Mouse (Mus musculus): ENCODE results near the gene Pir. TPM values are rescaled to one million over a fixed set of nuclear protein-coding genes. Genes with fewer than 3 reads are reported as not detected.

Pir gene
- total RNA-seq, 2 experiments from 2014 or later, result 4.9 to 7.2 TPM

GRCm38 (mm10) chrX:164330351-164330750, 61.2 kb downstream of the Pir start:
- no peak for DNase-seq
- intact Hi-C loops (cut with DNase I), result no loop called here

GRCm38 (mm10) chrX:164330766-164331165, 61.6 kb downstream of the Pir start:
- no peak for DNase-seq
- intact Hi-C loops (cut with DNase I), result no loop called here

DNA sequence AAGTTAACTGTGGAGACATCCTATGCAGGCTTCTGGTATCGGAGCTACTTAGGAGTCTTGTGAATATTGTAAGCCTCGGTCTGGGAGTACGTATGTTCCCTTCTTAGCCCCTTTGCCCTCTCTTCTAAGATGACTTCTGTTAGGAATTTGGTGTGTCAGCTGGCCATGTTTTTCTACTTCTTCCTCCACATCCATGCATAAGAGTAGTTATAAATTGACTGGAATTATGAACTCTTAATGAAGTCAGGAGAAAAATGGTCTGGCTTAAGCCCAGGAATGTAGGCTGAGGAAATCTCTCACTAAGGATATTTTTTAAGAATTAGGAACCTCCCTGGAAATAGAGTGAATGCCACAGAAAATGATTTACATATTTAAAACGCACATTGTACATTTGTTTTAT, 69.4 kb downstream of the Pir start:
- no peak for DNase-seq
- intact Hi-C loops (cut with DNase I), result no loop called here

DNA sequence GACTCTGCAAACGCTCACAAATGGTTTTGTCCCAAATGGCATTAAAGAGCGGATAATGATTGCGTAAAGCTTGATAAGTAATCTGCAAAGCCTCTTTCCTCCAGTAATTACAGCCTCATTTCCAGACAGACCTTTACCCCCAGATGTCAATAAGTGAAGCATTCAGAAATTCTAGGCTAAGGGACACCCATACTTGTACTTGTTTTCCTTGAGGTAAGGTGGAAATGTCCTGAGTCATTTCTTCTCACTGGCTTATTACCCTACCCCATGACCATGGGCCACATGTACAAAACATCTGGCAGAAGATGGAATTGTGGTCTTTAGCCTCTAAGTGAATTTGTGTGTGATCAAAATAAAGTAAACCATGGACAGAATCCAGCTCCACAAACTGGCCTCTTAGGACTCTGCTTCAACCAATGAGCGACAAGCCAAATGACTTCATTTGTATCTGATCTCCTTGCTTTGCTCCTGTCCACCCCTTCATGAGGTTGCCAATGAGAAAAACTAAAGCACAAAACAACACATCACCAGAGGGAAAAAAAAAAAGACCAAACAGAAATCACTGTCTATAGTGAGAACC, 76.3 kb downstream of the Pir start:
- intact Hi-C loops (cut with DNase I), result no loop called here
- no peak for DNase-seq

DNA sequence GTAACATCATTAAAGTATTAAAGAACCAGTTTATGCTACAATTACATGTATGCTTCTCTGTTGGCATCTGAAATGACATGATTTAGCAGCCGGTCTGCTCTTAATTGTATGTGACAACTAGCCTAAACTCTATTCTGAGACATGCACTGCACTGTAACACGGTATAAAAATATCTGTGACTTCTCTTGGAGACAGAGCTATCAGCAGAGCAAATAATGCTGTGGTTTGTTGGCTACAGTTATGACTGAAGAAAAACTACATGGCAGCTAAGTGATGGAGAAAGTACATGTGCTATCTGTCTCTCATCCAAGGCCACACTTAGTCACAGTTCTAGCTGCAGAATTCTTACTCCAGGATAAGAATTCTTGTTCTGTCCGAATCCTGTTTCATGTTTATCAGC, 79.8 kb downstream of the Pir start:
- no peak for DNase-seq
- intact Hi-C loops (cut with DNase I), result no loop called here

- no peak for DNase-seq
- intact Hi-C loops (cut with DNase I), result no loop called here
Observed at GRCm38 (mm10) chrX:164365153-164365865, 96.1 kb downstream of the Pir start.

DNA sequence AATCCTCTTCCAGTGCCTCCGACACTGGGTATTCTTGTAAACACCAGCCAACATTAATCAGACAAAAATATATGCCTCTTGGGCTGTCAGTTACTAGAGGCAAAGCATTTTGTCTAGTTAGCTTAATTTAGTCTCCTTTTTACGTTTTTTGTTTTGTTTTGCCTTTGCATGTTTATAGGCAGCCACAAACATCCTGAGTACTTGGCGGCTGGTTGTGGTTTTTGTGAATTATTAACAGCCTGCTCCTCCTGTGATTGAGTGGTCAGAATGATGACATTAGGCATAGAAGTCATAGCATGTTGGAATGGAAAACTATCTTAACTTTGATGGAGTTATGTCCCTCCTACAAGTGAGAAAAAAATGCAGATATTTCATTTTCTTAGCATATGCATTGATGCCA, 101.4 kb downstream of the Pir start:
- intact Hi-C loops (cut with DNase I), result no loop called here
- no peak for DNase-seq

DNA sequence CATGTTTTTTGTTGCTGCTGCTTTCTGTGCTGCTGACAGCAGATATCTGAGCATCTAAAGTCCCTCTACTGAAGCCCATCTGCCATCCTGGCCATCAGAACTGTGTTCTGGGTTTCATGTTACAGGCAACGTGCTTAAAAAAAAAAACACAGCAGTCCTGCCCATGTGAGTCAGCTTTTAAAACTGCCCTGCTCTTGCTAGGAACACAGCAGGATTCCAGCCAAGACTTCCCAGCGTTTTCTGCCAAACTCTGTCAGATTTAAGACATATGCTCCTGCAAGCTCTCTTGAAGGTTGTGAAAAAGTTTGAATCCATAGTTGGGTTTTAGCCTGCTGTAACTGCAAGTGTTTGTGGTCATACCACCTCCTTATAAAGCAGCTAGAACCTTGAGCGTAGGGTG, 103.9 kb downstream of the Pir start, which contains the start of gene Vegfd:
Vegfd (plus strand) TSS at position 298 of the 400 bp plus-strand sequence.
- intact Hi-C loops (cut with DNase I), result no loop called here
- DNase-seq, result peak; percentile 26 to 36

DNA sequence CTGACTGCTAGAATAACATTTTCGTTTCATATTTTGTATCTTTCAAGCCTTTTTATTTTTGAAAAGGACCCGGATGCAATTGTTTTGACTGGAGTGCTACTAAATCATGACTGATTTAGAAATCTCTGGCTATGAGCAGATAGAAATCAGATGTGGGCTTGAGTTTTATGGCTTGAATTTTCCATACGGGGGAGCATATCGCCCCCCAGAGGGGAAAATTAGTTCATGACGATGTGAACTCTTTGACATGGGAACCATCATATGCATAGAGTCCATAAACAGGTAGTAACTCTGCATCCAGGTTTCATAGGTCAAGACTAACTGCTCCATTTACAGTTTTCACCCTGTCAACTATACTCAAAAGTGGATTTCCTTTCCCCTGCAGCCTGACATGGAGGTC, 105.4 kb downstream of the Pir start:
- intact Hi-C loops (cut with DNase I), result no loop called here
- no peak for DNase-seq

DNA sequence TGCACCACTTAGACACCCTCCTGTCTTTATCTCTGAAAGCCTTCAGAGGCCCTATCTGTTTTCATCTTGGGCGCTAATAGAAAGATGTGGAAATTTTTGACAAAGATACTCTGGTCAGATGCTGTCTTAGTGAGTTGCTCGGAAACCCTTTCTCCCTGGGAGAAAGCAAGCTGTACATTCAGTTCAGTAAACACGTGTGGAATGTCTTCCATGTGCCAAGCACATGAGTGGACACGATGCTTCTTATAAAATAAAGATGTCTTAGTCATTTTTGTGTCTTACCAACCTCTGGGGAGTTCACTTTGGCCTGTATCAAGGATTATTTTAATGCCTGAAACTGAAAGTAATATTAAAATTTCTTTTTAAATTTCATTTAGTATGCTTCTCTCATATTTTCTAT, 110.5 kb downstream of the Pir start:
- intact Hi-C loops (cut with DNase I), result no loop called here

GRCm38 (mm10) chrX:164381618-164382408, 112.6 kb downstream of the Pir start:
- DNase-seq, result peak; percentile 73 to 77
- intact Hi-C loops (cut with DNase I), result no loop called here

More for the DNA sequence above, 110.5 kb downstream of the Pir start:
- DNase-seq, result no peak

DNA sequence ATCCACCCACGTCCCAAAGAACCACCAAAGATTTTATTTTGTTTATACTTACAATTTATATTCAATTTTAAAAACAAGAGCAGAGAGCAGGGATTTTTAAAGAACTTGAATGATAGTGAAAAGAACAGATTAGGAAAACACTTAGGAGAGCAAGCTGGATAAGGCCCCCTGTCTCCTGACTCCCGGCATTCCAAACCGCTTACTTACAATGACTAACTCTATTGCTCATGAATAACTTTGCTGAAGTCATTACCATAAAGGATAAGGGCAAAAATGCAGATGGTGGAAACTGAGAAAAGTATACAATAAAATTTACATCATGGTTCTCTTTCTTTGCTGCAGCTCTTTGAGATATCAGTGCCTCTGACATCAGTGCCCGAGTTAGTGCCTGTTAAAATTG, 124.9 kb downstream of the Pir start:
- DNase-seq, result no peak
- intact Hi-C loops (cut with DNase I), result no loop called here

DNA sequence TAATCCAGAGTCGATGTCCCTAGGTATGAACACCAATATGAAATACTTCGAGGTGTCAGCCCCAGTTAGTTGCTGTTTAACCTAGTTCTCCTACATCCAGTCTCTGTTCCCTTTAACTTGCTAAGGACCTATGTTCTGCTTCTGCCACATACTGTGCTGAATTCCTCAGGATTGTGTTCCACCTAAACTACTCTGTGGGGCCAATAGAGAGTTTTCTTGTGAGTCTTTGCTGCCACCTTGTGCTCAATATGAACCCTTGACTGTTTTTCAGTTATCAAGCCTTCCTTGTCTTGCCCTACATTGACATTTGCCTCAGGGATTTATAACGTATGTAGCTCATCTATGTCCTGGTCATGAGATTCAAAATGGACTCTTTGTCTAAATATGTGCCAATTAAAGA, 129.3 kb downstream of the Pir start:
- no peak for DNase-seq
- intact Hi-C loops (cut with DNase I), result loop anchor here (1.0 to 5.0 kb wide), 2 partner anchors 214 to 301 kb away; no protein-coding TSS in a partner anchor

DNA sequence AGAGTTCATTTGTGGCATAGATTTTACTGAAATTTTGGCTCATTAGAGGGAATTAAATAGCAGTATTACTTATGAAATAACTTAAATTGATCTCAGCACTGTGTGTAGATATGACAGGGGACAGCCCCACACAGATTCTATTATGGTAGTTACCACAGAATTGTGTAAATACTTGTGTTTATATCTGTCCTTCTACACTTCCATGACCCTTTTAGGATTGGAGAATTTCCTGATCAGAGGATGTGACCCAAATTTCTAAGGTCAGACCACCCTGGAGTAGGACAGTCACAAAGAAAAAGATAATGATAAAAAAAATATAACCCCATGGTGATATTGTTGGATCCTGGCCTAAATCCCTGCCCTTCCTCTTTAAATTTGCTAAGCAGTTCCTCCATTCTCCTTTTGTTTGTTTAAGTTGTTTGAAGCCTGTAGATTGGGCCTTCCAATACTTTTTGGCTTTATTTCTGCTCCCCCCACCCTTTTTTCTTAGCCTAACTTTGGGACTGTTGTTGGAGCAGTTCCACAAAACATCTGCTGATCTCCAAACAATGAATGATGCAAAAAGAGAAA, 136.0 kb downstream of the Pir start:
- intact Hi-C loops (cut with DNase I), result no loop called here
- no peak for DNase-seq

- intact Hi-C loops (cut with DNase I), result no loop called here
- no peak for DNase-seq
Observed at GRCm38 (mm10) chrX:164406133-164407022, 137.2 kb downstream of the Pir start.

GRCm38 (mm10) chrX:164408301-164408927, 139.2 kb downstream of the Pir start:
- intact Hi-C loops (cut with DNase I), result no loop called here
- DNase-seq, result no peak

- intact Hi-C loops (cut with DNase I), result loop anchor here (10.0 kb wide), 2 partner anchors 336 to 456 kb away; partner anchors contain the start of genes Siah1b and Zrsr2
- DNase-seq, result no peak
Observed at GRCm38 (mm10) chrX:164410562-164410961, 141.4 kb downstream of the Pir start.

DNA sequence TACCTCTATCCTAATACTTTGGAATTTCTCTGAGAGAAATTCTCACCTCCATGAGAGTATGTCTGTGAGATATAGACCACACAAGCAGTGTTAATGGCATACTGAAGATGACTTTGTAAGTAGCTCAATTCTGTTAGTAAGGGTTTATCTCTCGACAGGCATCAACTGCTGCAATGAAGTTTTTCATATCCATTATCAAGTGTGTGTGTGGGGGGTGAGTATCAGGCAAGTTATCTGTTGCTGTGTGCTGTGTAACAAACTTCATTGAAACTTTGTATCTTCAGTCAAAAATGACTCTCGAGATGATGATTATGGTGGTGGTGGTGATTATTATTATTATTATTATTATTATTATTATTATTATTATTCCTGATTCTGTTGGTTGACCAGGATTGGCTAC, 147.6 kb downstream of the Pir start:
- DNase-seq, result no peak
- intact Hi-C loops (cut with DNase I), result loop anchor here (10.0 kb wide), 2 partner anchors 342 to 462 kb away; partner anchors contain the start of genes Siah1b and Zrsr2

- intact Hi-C loops (cut with DNase I), result loop anchor here (10.0 kb wide), 2 partner anchors 343 to 463 kb away; partner anchors contain the start of genes Siah1b and Zrsr2
Observed at GRCm38 (mm10) chrX:164418008-164418407, 148.8 kb downstream of the Pir start.

More at GRCm38 (mm10) chrX:164418008-164418407, 148.8 kb downstream of the Pir start:
- DNase-seq, result no peak
